Mouse (Mus musculus): ENCODE results near the gene Snrpb. TPM values are rescaled to one million over a fixed set of nuclear protein-coding genes. Genes with fewer than 3 reads are reported as not detected.
A peak's percentile ranks its signal among the peaks of the same experiment; 100 is the strongest.

Snrpb gene
- 100 to 1,000 TPM; 118 to 119 TPM for total RNA-seq (2021)

- peak; percentile 90 for DNase-seq
Observed at GRCm38 (mm10) chr2:130178706-130179506, at the start of gene Snrpb. Gene Snrpb (minus strand): TSS chr2:130179403.

- DNase-seq, result peak in 1 of 2 experiments; percentile 17
Observed at GRCm38 (mm10) chr2:130211581-130211980, 32.4 kb upstream of the Snrpb start.

GRCm38 (mm10) chr2:130209636-130210035 lies 30.4 kb upstream of the Snrpb start:
- no peak for DNase-seq

- DNase-seq, result no peak
Observed at GRCm38 (mm10) chr2:130207996-130208395, 28.8 kb upstream of the Snrpb start.

- no peak for DNase-seq
Observed at GRCm38 (mm10) chr2:130207376-130207775, 28.2 kb upstream of the Snrpb start.

- no peak for DNase-seq
Observed at GRCm38 (mm10) chr2:130200961-130201360, 21.8 kb upstream of the Snrpb start.

- DNase-seq, result no peak
Observed at GRCm38 (mm10) chr2:130194894-130195293, 15.7 kb upstream of the Snrpb start, which contains the start of gene Tmc2. Gene Tmc2 (plus strand): TSS chr2:130195194.

GRCm38 (mm10) chr2:130188391-130188790 lies 9.2 kb upstream of the Snrpb start:
- DNase-seq, result no peak

- no peak for DNase-seq
Observed at GRCm38 (mm10) chr2:130179507-130180019, 360 bp upstream of the Snrpb start.

GRCm38 (mm10) chr2:130178381-130178705 lies 860 bp downstream of the Snrpb start:
- DNase-seq, result peak; percentile 14 to 21

- DNase-seq, result no peak
Observed at GRCm38 (mm10) chr2:130176820-130177219, 2.4 kb downstream of the Snrpb start.

GRCm38 (mm10) chr2:130171674-130172073 lies 7.5 kb downstream of the Snrpb start:
- no peak for DNase-seq

- DNase-seq, result peak; percentile 32 to 45
Observed at GRCm38 (mm10) chr2:130167861-130168260, 11.3 kb downstream of the Snrpb start.

GRCm38 (mm10) chr2:130166311-130167214 lies 12.6 kb downstream of the Snrpb start:
- DNase-seq, result peak; percentile 41 to 64

- DNase-seq, result no peak
Observed at GRCm38 (mm10) chr2:130162701-130163100, 16.5 kb downstream of the Snrpb start.

GRCm38 (mm10) chr2:130158088-130158437 lies 21.1 kb downstream of the Snrpb start:
- DNase-seq, result no peak

GRCm38 (mm10) chr2:130157231-130158087 lies 21.7 kb downstream of the Snrpb start:
- no peak for DNase-seq

- DNase-seq, result no peak
Observed at GRCm38 (mm10) chr2:130155851-130156250, 23.4 kb downstream of the Snrpb start.

GRCm38 (mm10) chr2:130155171-130155570 lies 24.0 kb downstream of the Snrpb start:
- no peak for DNase-seq

- DNase-seq, result no peak
Observed at GRCm38 (mm10) chr2:130146089-130146668, 33.0 kb downstream of the Snrpb start.

- no peak for DNase-seq
Observed at GRCm38 (mm10) chr2:130144703-130145324, 34.4 kb downstream of the Snrpb start.

Data from layer of hippocampus, postnatal 36 days (tissue).